Mouse (Mus musculus) liver, embryonic 16.5 days (tissue): ENCODE data around the gene Olfr1029. TPM values are rescaled to one million over a fixed set of nuclear protein-coding genes. Genes with fewer than 3 reads are reported as not detected.
"Not testable (repeated sequence)": the region's sequence is repeated elsewhere in the genome, so short reads cannot be mapped to it uniquely, and the experiment has no call there.

Experiments used
- ATAC-seq: fragments of 200-750 bp; cut with Nextera tagmentation; 2 replicates; pipeline ENCODE4 v1.8.0; 2017; ENCODE audit warnings: low read depth, mild to moderate bottlenecking, moderate number of reproducible peaks, moderate library complexity
- H3K27ac ChIP-seq: fragments of 300-500 bp; sonication (generic); 2 replicates; pipeline ENCODE4 v1.5.1; 2014; ENCODE audit warnings: mild to moderate bottlenecking, low read length
- H3K27me3 ChIP-seq: fragments of 300-500 bp; sonication (generic); 2 replicates; pipeline ENCODE4 v1.6.1; 2014; ENCODE audit warnings: low read depth, low read length, mixed read lengths; ENCODE audit not compliant: control insufficient read depth, insufficient read depth
- H3K36me3 ChIP-seq: fragments of 300-500 bp; sonication (generic); 2 replicates; pipeline ENCODE4 v1.6.1; 2014; ENCODE audit warnings: mild to moderate bottlenecking; ENCODE audit not compliant: control insufficient read depth, insufficient read depth
- H3K4me1 ChIP-seq: fragments of 300-500 bp; sonication (generic); 2 replicates; pipeline ENCODE4 v1.6.1; 2014; ENCODE audit warnings: low read depth, low read length, mixed read lengths; ENCODE audit not compliant: control insufficient read depth
- H3K4me2 ChIP-seq: fragments of 300-500 bp; sonication (generic); 2 replicates; pipeline ENCODE4 v1.6.1; 2014; ENCODE audit warnings: low read depth, low read length, mixed read lengths
- H3K4me3 ChIP-seq: fragments of 300-500 bp; sonication (generic); 2 replicates; pipeline ENCODE4 v1.5.1; 2014; ENCODE audit warnings: low read depth, mild to moderate bottlenecking, low read length
- H3K9ac ChIP-seq: fragments of 300-500 bp; sonication (generic); 2 replicates; pipeline ENCODE4 v1.6.1; 2014; ENCODE audit warnings: low read depth, low read length
- H3K9me3 ChIP-seq: fragments of 300-500 bp; sonication (generic); replicated peaks from 2 replicates; pipeline ENCODE4 v1.6.1; 2016; ENCODE audit warnings: low read length; ENCODE audit not compliant: control insufficient read depth
- WGBS: fragments of 180-500 bp; shearing (Covaris S2); extraction: QIAGEN DNeasy Blood & Tissue Kit; methylation state at CpG from one replicate; pipeline ENCODE4 v1.1.7; 2014; ENCODE audit not compliant: insufficient replicate concordance; 5-methylcytosine and 5-hydroxymethylcytosine counted together
- polyA plus RNA-seq: library from polyadenylated mRNA; unstranded; fragments of >200 nt; fragmentation: Nextera tagmentation; extraction: Ambion mirVana; gene quantifications from 2 replicates; pipeline ENCODE4 v1.2.1, GENCODE M21; 2015

Gene Olfr1029
- polyA plus RNA-seq: not detected in 2 replicates

DNA sequence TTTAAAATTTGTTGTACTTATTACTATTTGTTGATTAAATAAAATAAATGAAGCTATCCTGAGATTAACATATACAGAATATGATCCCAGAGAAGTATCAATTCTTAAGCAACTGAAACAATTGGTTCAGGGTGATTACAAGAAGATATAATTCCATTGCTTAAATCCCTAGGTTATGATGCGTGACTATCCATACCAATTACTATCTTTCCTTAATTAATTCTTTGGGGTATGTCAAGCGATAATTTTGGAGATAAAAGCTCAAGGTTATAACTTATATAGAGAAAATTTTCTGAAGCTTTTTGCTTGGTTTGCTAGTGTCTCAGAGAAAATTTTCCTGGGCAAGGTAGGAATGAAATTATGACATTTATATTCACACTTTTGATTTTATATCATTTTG lies at the start of gene Olfr1029:
TSS of gene Olfr1029 (plus strand) at position 301 of the 400 bp plus-strand sequence.
- Histone ChIP-seq H3K9me3 (no peaks in the 10 kb centered on the region), H3K9ac (no peak within 1 kb of the TSS), H3K4me2 (no peak within 1 kb of the TSS), H3K4me1 (no peaks in the 10 kb centered on the region), H3K36me3 (no peaks in the 10 kb centered on the region), H3K27ac (no peak within 1 kb of the TSS), H3K27me3 (no peaks in the 10 kb centered on the region), H3K4me3 (no peak within 1 kb of the TSS)
- WGBS: 62% methylated on average over 2 of the region's 2 CpGs
- no peak for ATAC-seq

GRCm38 (mm10) chr2:85950137-85950536 lies 23.6 kb upstream of the Olfr1029 start, which contains the start of gene Olfr1028:
TSS of gene Olfr1028 (plus strand) at chr2:85950437.
- ATAC-seq: no peak
- H3K9me3 ChIP-seq: no peaks in the 10 kb centered on the region
- 36% methylated on average over 1 of the region's 1 CpGs for WGBS

GRCm38 (mm10) chr2:85978976-85979375 lies 5.3 kb downstream of the Olfr1029 start, which contains the start of gene Olfr1030:
TSS of gene Olfr1030 (plus strand) at chr2:85979276.
- Histone ChIP-seq H3K4me3 (no peak within 1 kb of the TSS), H3K4me2 (no peak within 1 kb of the TSS), H3K9me3 (no peaks in the 10 kb centered on the region), H3K27ac (no peak within 1 kb of the TSS), H3K36me3 (no peaks in the 10 kb centered on the region), H3K4me1 (no peaks in the 10 kb centered on the region), H3K27me3 (no peaks in the 10 kb centered on the region), H3K9ac (no peak within 1 kb of the TSS)
- WGBS: 52% methylated on average over 1 of the region's 1 CpGs
- ATAC-seq: no peak

More at GRCm38 (mm10) chr2:85950137-85950536, 23.6 kb upstream of the Olfr1029 start, which contains the start of gene Olfr1028:
- Histone ChIP-seq H3K4me2 (no peak within 1 kb of the TSS), H3K27me3 (no peaks in the 10 kb centered on the region), H3K27ac (no peak within 1 kb of the TSS), H3K9ac (no peak within 1 kb of the TSS), H3K4me3 (no peak within 1 kb of the TSS), H3K36me3 (no peaks in the 10 kb centered on the region), H3K4me1 (no peaks in the 10 kb centered on the region)

GRCm38 (mm10) chr2:85990004-85990403 lies 16.3 kb downstream of the Olfr1029 start, which contains the start of gene Olfr1031:
TSS of gene Olfr1031 (plus strand) at chr2:85990304.
- no peak within 1 kb of the TSS for H3K4me3 ChIP-seq
- H3K4me2 ChIP-seq: no peak within 1 kb of the TSS
- no peaks in the 10 kb centered on the region for H3K27me3 ChIP-seq
- H3K4me1 ChIP-seq: no peaks in the 10 kb centered on the region
- 34% methylated on average over 3 of the region's 3 CpGs for WGBS
- no peak within 1 kb of the TSS for H3K27ac ChIP-seq
- H3K36me3 ChIP-seq: no peaks in the 10 kb centered on the region
- H3K9ac ChIP-seq: no peak within 1 kb of the TSS
- H3K9me3 ChIP-seq: no peaks in the 10 kb centered on the region
- ATAC-seq: no peak

DNA sequence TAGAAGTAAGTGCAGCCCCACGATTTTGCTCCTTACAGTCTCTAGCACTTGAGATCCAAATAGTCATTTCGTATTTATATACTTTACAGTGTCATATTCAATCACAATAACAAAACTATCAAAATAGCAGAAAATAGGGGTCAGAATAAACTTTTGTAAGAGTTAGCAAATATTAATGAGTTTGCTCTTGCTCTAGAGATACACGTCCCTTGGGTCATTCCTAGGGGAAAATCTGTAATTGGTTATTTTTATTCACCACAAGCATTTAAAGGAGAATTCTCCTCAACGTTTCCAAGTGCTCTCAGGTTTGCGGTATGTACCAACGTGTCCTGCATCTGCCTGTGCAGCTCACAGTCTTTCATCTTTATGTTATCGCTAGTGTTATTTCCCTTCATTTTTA lies 31.5 kb downstream of the Olfr1029 start, which contains the start of gene Olfr1032:
TSS of gene Olfr1032 (plus strand) at position 301 of the 400 bp plus-strand sequence.
- no peak within 1 kb of the TSS for H3K27ac ChIP-seq
- WGBS: 68% methylated on average over 7 of the region's 7 CpGs

GRCm38 (mm10) chr2:86020406-86020805 lies 46.7 kb downstream of the Olfr1029 start, which contains the start of gene Olfr1033:
TSS of gene Olfr1033 (plus strand) at chr2:86020633.
- H3K27ac ChIP-seq: peak within 1 kb of the TSS; percentile 14; the same call in 1 of the 2 replicates
- H3K4me1 ChIP-seq, ATAC-seq, H3K36me3 ChIP-seq, H3K27me3 ChIP-seq, H3K9me3 ChIP-seq, H3K9ac ChIP-seq: not testable (repeated sequence)
- 1% methylated on average over 10 of the region's 11 CpGs for WGBS
- H3K4me3 ChIP-seq: peak within 1 kb of the TSS; percentile 41
- H3K4me2 ChIP-seq: peak within 1 kb of the TSS; percentile 27; the same call in 1 of the 2 replicates

More for the DNA sequence above, 31.5 kb downstream of the Olfr1029 start, which contains the start of gene Olfr1032:
- H3K27me3 ChIP-seq: no peaks in the 10 kb centered on the region
- no peaks in the 10 kb centered on the region for H3K36me3 ChIP-seq
- no peak within 1 kb of the TSS for H3K9ac ChIP-seq
- H3K9me3 ChIP-seq: no peaks in the 10 kb centered on the region
- H3K4me2 ChIP-seq: no peak within 1 kb of the TSS
- ATAC-seq: no peak
- no peak within 1 kb of the TSS for H3K4me3 ChIP-seq
- no peaks in the 10 kb centered on the region for H3K4me1 ChIP-seq

- H3K4me2 ChIP-seq, H3K36me3 ChIP-seq, H3K4me1 ChIP-seq, H3K9me3 ChIP-seq, H3K27me3 ChIP-seq, H3K4me3 ChIP-seq, H3K27ac ChIP-seq, ATAC-seq, H3K9ac ChIP-seq: not testable (repeated sequence)
- WGBS: 43% methylated on average over 3 of the region's 9 CpGs
Measured at GRCm38 (mm10) chr2:86021518-86021917, 47.8 kb downstream of the Olfr1029 start.

Other genes starting within 250 kb of the Olfr1029 start
- gene Olfr1012, start 211.1 kb upstream of the Olfr1029 start, polyA plus RNA-seq: not detected in 2 replicates
- not detected in 2 replicates for gene Olfr1013, start 206.8 kb upstream of the Olfr1029 start, polyA plus RNA-seq
- gene Olfr1014, start 201.2 kb upstream of the Olfr1029 start, polyA plus RNA-seq: not detected in 2 replicates
- not detected in 2 replicates for gene Olfr1015, start 191.9 kb upstream of the Olfr1029 start, polyA plus RNA-seq
- gene Olfr1016, start 171.4 kb upstream of the Olfr1029 start, polyA plus RNA-seq: not detected in 2 replicates
- gene Olfr1018, start 155.4 kb upstream of the Olfr1029 start, polyA plus RNA-seq: not detected in 2 replicates
- not detected in 2 replicates for gene Olfr1019, start 128.4 kb upstream of the Olfr1029 start, polyA plus RNA-seq
- not detected in 2 replicates for gene Olfr1020, start 126.9 kb upstream of the Olfr1029 start, polyA plus RNA-seq
- not detected in 2 replicates for gene Olfr1022, start 105.3 kb upstream of the Olfr1029 start, polyA plus RNA-seq
- not detected in 2 replicates for gene Olfr1023, start 88.3 kb upstream of the Olfr1029 start, polyA plus RNA-seq
- gene Olfr1024, start 68.8 kb upstream of the Olfr1029 start, polyA plus RNA-seq: not detected in 2 replicates
- not detected in 2 replicates for gene Olfr1025-ps1, start 58.7 kb upstream of the Olfr1029 start, polyA plus RNA-seq
- gene Olfr1026, start 52.3 kb upstream of the Olfr1029 start, polyA plus RNA-seq: not detected in 2 replicates
- gene Olfr1028, start 23.5 kb upstream of the Olfr1029 start, polyA plus RNA-seq: not detected in 2 replicates
- gene Olfr1030, start 5.4 kb downstream of the Olfr1029 start, polyA plus RNA-seq: not detected in 2 replicates
- gene Olfr1031, start 16.4 kb downstream of the Olfr1029 start, polyA plus RNA-seq: not detected in 2 replicates
- gene Olfr1032, start 31.6 kb downstream of the Olfr1029 start, polyA plus RNA-seq: not detected in 2 replicates
- 1.1 and 1.5 TPM in 2 replicates for gene Olfr1033, start 46.7 kb downstream of the Olfr1029 start, polyA plus RNA-seq
- 0.05 and 0.06 TPM in 2 replicates for gene Olfr1034, start 72.0 kb downstream of the Olfr1029 start, polyA plus RNA-seq
- not detected in 2 replicates for gene Olfr1036, start 100.1 kb downstream of the Olfr1029 start, polyA plus RNA-seq
- not detected in 2 replicates for gene Olfr1037, start 113.5 kb downstream of the Olfr1029 start, polyA plus RNA-seq
- not detected in 2 replicates for gene Olfr1039, start 162.0 kb downstream of the Olfr1029 start, polyA plus RNA-seq
- not detected in 2 replicates for gene Olfr1040, start 172.8 kb downstream of the Olfr1029 start, polyA plus RNA-seq
- gene Olfr1042, start 187.9 kb downstream of the Olfr1029 start, polyA plus RNA-seq: not detected in 2 replicates
- not detected in 2 replicates for gene Olfr1043, start 193.6 kb downstream of the Olfr1029 start, polyA plus RNA-seq
- gene Olfr1044, start 203.9 kb downstream of the Olfr1029 start, polyA plus RNA-seq: not detected in 2 replicates
- not detected in 2 replicates for gene Olfr52, start 211.8 kb downstream of the Olfr1029 start, polyA plus RNA-seq
- gene Olfr1045, start 229.1 kb downstream of the Olfr1029 start, polyA plus RNA-seq: not detected in 2 replicates
- gene Olfr1046, start 245.4 kb downstream of the Olfr1029 start, polyA plus RNA-seq: not detected in 2 replicates